Comparison of ENCODE assay signal across 13 mouse cellular contexts in the genomic region with DNA sequence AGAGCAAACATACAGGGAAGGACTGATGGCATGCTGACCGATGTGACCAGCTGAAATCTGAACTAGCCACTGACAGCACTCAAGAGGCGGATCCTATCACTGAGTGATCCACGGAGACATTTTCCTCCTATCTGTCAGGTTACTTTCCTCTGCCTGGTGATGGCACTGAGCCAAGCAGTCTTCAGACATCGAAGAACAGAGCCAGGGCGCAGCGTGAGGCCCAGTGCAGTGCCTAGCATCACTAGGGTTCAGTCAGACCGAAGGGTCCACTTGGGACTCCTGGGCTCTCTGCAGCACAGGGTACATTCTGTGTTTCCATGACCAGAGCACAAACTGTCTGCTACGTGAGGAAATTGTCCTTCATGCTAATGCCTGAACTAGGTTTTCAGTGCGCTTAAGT.
"Had no signal": no experiment of that assay in that cellular context is flagged by ENCODE, and none has a peak within 500 bp of the region (broad histone marks: within the 10 kb centered on the region; RNA-seq: fewer than 3 reads in every experiment).

No protein-coding gene starts in this region.

- H3K4me2 ChIP-seq: limb, embryonic 13.5 days; midbrain, embryonic 12.5 days; neural tube, embryonic 13.5 days had no signal

- H3K4me3 ChIP-seq: limb, embryonic 13.5 days; midbrain, embryonic 12.5 days; neural tube, embryonic 13.5 days had no signal

- ATAC-seq: midbrain, embryonic 16.5 days had no signal

- H3K9me3 ChIP-seq: limb, embryonic 13.5 days; midbrain, embryonic 12.5 days; neural tube, embryonic 13.5 days had no signal

- H3K27ac ChIP-seq: limb, embryonic 13.5 days; liver, embryonic 14.5 days; midbrain, embryonic 12.5 days; neural tube, embryonic 13.5 days had no signal

- DNase-seq: kidney, adult 8-10 months; layer of hippocampus, adult 9-11 months; layer of hippocampus, postnatal 36 days; lung, adult 18-20 months; retina, postnatal 1 day; right cerebral cortex, postnatal 14 days; thymus, adult 18-20 months; thymus, postnatal 14 days had no signal

- H3K9ac ChIP-seq: limb, embryonic 13.5 days; liver, embryonic 14.5 days; midbrain, embryonic 12.5 days; neural tube, embryonic 13.5 days had no signal

- H3K36me3 ChIP-seq: limb, embryonic 13.5 days; midbrain, embryonic 12.5 days had no signal
